Mouse (Mus musculus) adrenal gland, postnatal 4 days (tissue): Measurements from ENCODE around the gene Osm. TPM values are rescaled to one million over a fixed set of nuclear protein-coding genes. Genes with fewer than 3 reads are reported as not detected.
A peak's percentile ranks its signal among the peaks of the same experiment; 100 is the strongest.

Source experiments
- DNase-seq, 2 experiments: peaks; one replicate each; pipeline ENCODE4 v3.0.0; 2021 to 2022; ENCODE audit warnings: low spot score in 2 of 2, mixed read lengths in 2 of 2
- total RNA-seq, 2 experiments: library from RNA; stranded (reverse); gene quantifications; 2 replicates each; pipeline ENCODE4 v1.2.3; 2021

The Osm gene
- total RNA-seq, 2 experiments from 2014 or later, result 0.11 to 0.23 TPM

GRCm38 (mm10) chr11:4215061-4215460 is 21.2 kb upstream of the Osm start:
- no peak for DNase-seq

- no peak for DNase-seq
Observed at GRCm38 (mm10) chr11:4216248-4217000, 19.8 kb upstream of the Osm start.

- peak; percentile 46 to 74 for DNase-seq
Observed at GRCm38 (mm10) chr11:4217914-4218629, 18.1 kb upstream of the Osm start, which contains the start of gene Castor1. Gene Castor1 (plus strand): TSS chr11:4218225.

- DNase-seq, result no peak
Observed at GRCm38 (mm10) chr11:4218637-4219036, 17.6 kb upstream of the Osm start.

- no peak for DNase-seq
Observed at GRCm38 (mm10) chr11:4219317-4219751, 16.9 kb upstream of the Osm start.

- no peak for DNase-seq
Observed at GRCm38 (mm10) chr11:4219908-4220307, 16.3 kb upstream of the Osm start.

GRCm38 (mm10) chr11:4220443-4221400 is 15.5 kb upstream of the Osm start:
- peak; percentile 72 to 78 for DNase-seq

- DNase-seq, result no peak
Observed at GRCm38 (mm10) chr11:4222046-4222950, 13.9 kb upstream of the Osm start.

GRCm38 (mm10) chr11:4223393-4224188 is 12.6 kb upstream of the Osm start:
- DNase-seq, result no peak

- no peak for DNase-seq
Observed at GRCm38 (mm10) chr11:4224223-4224622, 12.0 kb upstream of the Osm start.

GRCm38 (mm10) chr11:4226569-4227325 is 9.5 kb upstream of the Osm start:
- DNase-seq, result no peak

GRCm38 (mm10) chr11:4228463-4228862 is 7.8 kb upstream of the Osm start:
- no peak for DNase-seq

GRCm38 (mm10) chr11:4229841-4230240 is 6.4 kb upstream of the Osm start:
- no peak for DNase-seq

GRCm38 (mm10) chr11:4231435-4231834 is 4.8 kb upstream of the Osm start:
- DNase-seq, result no peak

GRCm38 (mm10) chr11:4232644-4233043 is 3.6 kb upstream of the Osm start:
- DNase-seq, result no peak

- DNase-seq, result no peak
Observed at GRCm38 (mm10) chr11:4235052-4235655, 1.1 kb upstream of the Osm start.

- DNase-seq, result no peak
Observed at GRCm38 (mm10) chr11:4236546-4237067, 387 bp downstream of the Osm start.

GRCm38 (mm10) chr11:4237389-4237912 is 1.2 kb downstream of the Osm start:
- no peak for DNase-seq
